Mouse (Mus musculus) heart, postnatal 36 days (tissue): Measurements from ENCODE around the gene Crybb1. TPM values are rescaled to one million over a fixed set of nuclear protein-coding genes. Genes with fewer than 3 reads are reported as not detected.

Experiments
- DNase-seq, 2 experiments: peaks; one replicate each; pipeline ENCODE4 v3.0.0; 2021 to 2022
- intact Hi-C: fragments of 180-260 bp; cut with DNase I; formaldehyde crosslinking; loops from one replicate; pipeline ENCODE4 v1.15.1; 2025
- total RNA-seq, 2 experiments: library from RNA; stranded (reverse); gene quantifications; 2 replicates each; pipeline ENCODE4 v1.2.3; 2021

Crybb1 gene
- total RNA-seq, 2 experiments from 2014 or later = 0.80 to 3.4 TPM

DNA sequence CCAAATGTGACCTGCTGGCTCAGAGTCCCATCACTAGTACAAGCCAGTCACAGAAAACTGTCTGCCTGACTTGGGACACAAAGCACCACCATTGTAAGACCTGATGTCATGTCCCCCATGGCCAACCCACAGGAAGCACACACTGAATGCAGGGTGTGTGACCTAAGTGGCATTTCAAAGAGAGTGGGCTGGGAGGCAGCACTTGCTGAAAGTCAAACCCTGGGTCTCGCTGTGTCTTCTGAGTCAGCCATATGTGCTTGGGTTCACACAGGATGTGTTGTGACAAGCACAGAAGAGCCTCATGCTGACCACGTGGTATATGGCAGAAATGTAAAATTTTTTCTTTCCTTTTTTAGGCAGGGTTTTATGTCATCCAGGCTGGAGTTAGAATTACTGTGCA lies 41.6 kb downstream of the Crybb1 start:
- intact Hi-C loops = no loop called here
- no peak for DNase-seq

DNA sequence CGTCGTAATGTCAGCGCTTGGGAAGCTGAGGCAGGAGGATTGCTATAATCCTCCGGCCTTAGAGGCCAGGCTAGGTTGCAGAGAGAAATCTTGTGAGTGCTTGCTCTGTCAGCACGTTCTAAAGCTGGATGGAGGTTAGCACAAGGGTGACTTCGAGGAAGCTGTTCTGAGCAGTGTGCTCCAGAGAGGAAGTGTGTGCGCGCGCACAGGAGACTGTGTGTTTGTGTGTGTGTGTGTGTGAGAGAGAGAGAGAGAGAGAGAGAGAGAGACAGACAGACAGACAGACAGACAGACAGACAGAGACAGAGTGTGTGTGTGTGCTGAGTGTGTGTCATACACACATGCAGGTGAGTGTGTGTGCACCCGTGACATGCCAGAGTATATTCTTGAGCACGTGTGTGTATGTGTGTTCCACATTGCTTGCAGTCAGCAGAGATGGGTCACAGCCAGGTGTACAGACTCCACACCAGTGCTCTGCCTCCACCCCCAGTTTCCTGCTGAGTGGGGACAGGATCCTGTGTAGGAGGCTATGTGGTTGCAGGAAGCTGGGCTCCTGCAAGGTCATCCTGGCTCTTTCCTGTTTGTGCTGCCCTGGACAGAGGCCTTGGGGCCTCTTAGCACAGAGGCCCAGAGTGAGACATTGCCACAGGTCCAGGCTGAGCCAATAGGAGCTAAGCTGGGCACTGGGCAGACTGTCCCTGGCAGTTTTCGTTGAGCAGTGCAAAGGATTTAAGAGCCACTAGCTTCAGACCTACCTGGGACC lies 42.8 kb downstream of the Crybb1 start:
- peak; percentile 40 to 51 for DNase-seq
- intact Hi-C loops = no loop called here

DNA sequence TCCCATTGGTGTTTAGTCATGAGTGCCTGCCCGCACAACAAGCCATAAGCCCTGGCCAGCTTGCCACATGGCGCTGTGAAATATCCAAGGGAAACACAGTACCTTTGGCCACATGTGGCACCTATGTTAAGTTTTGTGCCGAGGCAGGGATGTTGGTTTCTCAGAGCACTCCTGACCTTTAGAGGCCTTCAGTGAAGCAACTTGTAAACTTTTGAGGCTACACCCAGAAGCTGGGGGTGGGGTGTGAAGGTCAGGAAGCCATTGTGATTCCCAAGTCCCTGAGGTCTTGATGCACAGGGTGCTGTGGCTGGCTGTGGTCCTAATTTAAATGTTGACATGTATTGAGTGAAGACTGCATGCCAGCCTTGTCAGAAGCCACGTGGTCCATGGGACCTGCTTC lies 43.8 kb downstream of the Crybb1 start:
- intact Hi-C loops = no loop called here
- no peak for DNase-seq

DNA sequence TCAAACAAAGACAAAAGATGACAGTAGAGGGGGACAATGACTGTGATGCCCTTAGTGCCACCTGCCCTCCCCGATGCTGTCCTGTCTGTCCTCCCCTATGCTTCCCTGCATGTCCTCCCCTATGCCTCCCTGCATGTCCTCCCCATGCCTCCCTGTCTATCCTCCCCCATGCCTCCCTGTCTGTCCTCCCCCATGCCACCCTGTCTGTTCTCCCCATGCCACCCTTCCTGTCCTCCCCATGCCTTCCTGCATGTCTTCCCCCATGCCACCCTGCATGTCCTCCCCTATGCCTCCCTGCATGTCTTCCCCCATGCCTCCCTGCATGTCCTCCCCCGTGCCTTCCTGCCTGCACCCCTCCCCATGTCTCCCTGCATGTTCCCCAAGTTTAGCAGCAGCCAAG lies 44.5 kb downstream of the Crybb1 start:
- DNase-seq = no peak
- intact Hi-C loops = loop anchor here (2.0 kb wide), 1 partner anchor 17 kb away; no protein-coding TSS in a partner anchor

DNA sequence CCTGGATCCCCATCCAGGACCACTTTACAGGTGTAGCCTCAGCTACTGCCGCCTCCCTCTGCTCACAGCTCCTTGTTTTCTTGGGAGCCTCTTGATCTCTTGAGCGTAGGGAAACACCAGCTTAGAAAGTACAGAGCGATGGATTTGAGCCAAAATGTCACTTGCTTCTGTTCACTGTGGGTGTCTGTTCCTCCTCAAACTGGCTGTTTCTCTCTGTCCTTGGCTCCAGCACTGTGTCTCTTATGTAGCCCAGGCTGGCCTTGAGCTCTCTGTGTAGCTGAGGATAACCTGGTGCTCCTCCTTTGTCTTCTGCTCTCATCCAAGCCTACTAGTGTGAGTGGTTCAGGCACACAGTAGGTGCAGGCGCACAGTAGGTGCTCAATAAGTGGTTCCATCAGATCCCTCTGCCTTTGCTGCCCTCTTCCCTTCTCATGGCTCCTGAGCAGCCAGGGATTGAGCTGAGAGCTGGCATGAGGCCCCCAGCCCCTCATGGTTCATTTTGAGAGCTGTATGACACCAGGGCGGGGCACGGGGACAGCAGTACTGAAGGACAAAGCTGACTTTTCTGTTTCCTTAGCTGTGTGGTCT lies 45.2 kb downstream of the Crybb1 start:
- intact Hi-C loops = loop anchor here (2.0 kb wide), 1 partner anchor 16 kb away; no protein-coding TSS in a partner anchor
- no peak for DNase-seq

DNA sequence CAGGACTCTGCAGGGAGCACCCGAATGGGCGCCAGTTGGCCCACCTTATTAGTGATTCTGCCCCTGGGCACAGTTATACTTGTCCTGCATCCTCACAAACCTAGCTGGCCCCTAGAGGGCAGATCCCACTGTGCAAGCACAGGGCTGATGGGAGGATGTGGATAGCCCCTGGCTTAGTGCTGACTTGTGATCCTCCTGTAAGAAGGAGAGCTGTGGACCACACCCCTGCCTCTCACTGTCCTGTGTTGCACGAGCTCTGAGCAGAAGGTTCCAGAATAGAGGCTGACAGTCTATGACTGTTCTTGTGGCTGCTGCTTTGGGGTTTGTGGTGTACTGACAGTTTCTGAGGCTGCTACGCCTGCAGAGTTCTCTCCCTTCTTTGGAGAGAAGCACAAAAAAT lies 46.1 kb downstream of the Crybb1 start:
- DNase-seq = no peak

DNA sequence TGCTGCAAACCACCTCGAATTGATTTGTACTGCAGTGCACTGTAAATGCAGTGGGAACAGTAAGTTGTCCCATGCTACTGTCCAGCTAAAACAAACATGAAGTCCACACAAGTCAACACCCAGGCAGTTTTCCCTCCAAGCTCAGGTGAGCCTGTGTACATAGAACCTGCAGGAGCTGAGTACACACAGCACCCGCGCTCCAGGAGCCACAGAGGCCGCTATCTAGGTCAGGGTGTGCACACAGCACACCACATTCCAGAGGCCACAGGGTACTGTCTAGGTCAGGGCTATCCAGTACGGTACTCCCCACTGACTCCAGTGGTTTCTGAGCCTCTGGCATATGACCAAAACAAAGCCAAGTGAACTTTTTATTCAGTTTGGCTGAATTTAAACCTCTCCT lies 46.7 kb downstream of the Crybb1 start:
- no peak for DNase-seq
- intact Hi-C loops = no loop called here

More for the DNA sequence above, 46.1 kb downstream of the Crybb1 start:
- intact Hi-C loops = loop anchor here (2.0 kb wide), 1 partner anchor 15 kb away; no protein-coding TSS in a partner anchor

DNA sequence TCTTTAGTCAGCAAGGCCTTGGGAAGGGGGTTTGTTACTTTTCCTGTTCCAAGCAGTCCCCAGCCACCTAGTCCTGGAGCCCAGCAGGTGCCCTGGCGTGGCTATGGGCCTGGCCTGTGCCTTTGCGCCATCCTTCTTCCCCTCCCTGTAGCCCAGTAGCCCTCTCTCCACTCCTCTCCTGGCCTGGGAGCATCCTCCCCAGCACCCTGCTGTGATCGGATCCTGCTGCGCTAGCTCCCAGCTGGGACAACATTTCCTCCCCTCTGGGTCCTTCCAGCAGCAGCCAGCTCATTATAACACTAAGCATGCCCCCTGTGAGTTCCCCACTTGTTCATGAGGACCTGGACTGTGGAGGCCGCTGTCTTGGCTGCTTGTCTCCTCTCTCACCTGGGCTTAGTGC lies 50.2 kb downstream of the Crybb1 start:
- intact Hi-C loops = no loop called here
- no peak for DNase-seq

DNA sequence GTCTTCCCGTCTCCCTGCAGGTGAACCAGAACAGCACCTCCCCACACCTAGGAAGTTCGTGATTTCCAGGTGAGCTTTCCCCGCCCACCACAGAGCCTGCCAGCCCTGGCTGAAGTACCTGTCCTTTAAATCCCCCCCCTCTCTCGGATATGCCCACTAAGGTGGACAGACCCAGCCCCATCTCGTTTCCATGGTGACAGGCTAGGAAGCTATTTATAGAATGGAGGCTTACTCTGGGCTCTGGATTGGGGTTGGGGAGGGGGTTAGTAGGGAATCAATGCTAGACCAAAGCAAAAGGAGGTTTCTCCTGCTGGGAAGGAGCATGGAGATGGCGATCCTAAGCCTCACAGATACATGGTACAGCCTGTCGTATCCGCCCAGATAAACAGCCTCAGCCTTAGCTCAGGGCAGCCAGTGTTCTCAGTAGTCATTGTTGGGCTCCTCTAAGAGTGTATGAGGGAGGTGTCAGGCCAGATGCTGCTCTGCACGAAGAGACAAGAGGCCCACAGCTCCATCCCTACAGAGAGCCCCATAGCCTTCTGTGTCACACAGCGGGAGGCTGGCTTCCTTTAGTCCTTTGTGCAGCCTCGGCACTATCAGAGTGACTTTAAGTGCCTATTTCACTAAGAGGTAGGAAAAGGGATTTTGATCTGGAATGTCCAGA lies 57.7 kb downstream of the Crybb1 start:
- no peak for DNase-seq
- intact Hi-C loops = no loop called here

DNA sequence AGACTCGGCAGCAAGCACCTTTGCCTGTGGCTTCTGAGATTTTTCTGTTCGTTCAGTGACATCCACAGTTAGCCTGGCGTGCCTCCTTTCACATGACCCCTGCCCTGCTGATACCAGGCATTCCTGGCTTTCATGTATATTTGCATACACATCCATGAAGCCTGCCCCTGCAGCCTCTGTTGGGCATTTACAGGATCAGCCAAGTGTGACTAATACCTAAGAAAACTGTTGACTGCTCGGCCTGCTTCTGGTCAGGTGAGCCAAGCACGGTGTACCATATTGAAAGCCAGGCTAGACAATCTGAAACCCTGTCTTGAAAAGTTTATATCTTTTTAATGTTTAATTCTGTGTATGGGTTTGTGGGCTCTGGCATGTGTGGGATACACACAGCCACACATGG lies 60.9 kb downstream of the Crybb1 start:
- DNase-seq = no peak
- intact Hi-C loops = loop anchor here (2.0 kb wide), 1 partner anchor 16 kb away; no protein-coding TSS in a partner anchor

DNA sequence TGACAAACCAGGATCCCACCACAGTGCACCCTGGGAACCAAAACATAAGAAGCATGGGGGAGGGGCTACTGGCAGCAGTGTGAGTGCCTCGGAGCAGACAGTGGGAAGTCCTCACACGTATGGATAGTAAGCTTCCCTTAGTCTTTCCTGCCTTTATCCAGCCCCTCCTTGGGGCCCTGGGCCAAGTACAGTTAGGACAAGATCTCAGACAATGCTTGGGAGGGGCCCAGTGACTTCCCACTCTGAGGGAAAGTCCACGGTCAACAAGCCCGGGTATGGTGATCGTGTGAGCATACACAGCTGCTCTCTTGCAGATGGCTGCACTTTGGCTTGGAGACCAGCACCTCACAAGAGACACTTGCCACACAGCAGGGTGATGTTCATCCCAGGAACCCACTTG lies 61.7 kb downstream of the Crybb1 start:
- intact Hi-C loops = loop anchor here (2.0 kb wide), 1 partner anchor 17 kb away; no protein-coding TSS in a partner anchor
- DNase-seq = peak in 1 of 2 experiments; percentile 33

Other genes with a start within 250 kb of the Crybb1 start
- gene Cryba4, start 3.3 kb upstream of the Crybb1 start, total RNA-seq = 1 to 10 TPM; 6.0 to 9.8 TPM
- 10 to 100 TPM; 39.1 to 42.0 TPM for gene Tpst2, start 20.9 kb downstream of the Crybb1 start, total RNA-seq
- gene Tfip11, start 70.5 kb downstream of the Crybb1 start, total RNA-seq = 10 to 100 TPM; 17.9 to 21.7 TPM
- gene Srrd, start 87.2 kb downstream of the Crybb1 start, total RNA-seq = 1 to 10 TPM; 6.5 to 7.0 TPM
- 10 to 100 TPM; 12.4 to 12.5 TPM for gene Hps4, start 87.3 kb downstream of the Crybb1 start, total RNA-seq
- gene Gm6583, start 100.2 kb downstream of the Crybb1 start, total RNA-seq = under 1 TPM in 1 of 2 experiments, not detected in 1; 0.17 TPM
- under 1 TPM; 0.49 to 0.92 TPM for gene Asphd2, start 139.1 kb downstream of the Crybb1 start, total RNA-seq
- not detected for gene Gm6588, start 193.6 kb downstream of the Crybb1 start, total RNA-seq